Mouse (Mus musculus): ENCODE measurements around the gene Macf1.

- TF ChIP-seq E2F4 (IDR thresholded peaks at IDR 0.05; ENCODE audit: insufficient read depth), result no peak
- TF ChIP-seq POLR2A (IDR thresholded peaks at IDR 0.05; ENCODE audit: insufficient read length, low read depth), result no peak
- no peak for TF ChIP-seq SRF (IDR thresholded peaks at IDR 0.05; ENCODE audit: control insufficient read depth, insufficient read length, low read depth)
- no peak for TF ChIP-seq USF1 (IDR thresholded peaks at IDR 0.05; ENCODE audit: low read depth)
- no peak for TF ChIP-seq MYOG (IDR thresholded peaks at IDR 0.05; ENCODE audit: control insufficient read depth in 1 of 3, insufficient read depth in 1 of 3, insufficient read length in 2 of 3, low read depth in 2 of 3)
- TF ChIP-seq CEBPB (IDR thresholded peaks at IDR 0.05; ENCODE audit: insufficient read depth, poor library complexity, severe bottlenecking), result no peak
- TF ChIP-seq TCF12 (IDR thresholded peaks at IDR 0.05; ENCODE audit: insufficient read depth, poor library complexity, severe bottlenecking), result no peak
- TF ChIP-seq TCF3 (IDR thresholded peaks at IDR 0.05; ENCODE audit: insufficient read length, low read depth), result no peak
- no peak for TF ChIP-seq POLR2AphosphoS2 (IDR thresholded peaks at IDR 0.05; ENCODE audit: insufficient read length, low read depth)
- no peak for TF ChIP-seq MYOD1 (IDR thresholded peaks at IDR 0.05; ENCODE audit: control insufficient read depth in 1 of 3, insufficient read length in 2 of 3, low read depth in 2 of 3)
- no peak for TF ChIP-seq MAX (IDR thresholded peaks at IDR 0.05; ENCODE audit: low read depth)
Observed at GRCm38 (mm10) chr4:123669696-123670095, 14.5 kb downstream of the Macf1 start.
